Mouse (Mus musculus): ENCODE measurements around the gene Susd1.

DNA sequence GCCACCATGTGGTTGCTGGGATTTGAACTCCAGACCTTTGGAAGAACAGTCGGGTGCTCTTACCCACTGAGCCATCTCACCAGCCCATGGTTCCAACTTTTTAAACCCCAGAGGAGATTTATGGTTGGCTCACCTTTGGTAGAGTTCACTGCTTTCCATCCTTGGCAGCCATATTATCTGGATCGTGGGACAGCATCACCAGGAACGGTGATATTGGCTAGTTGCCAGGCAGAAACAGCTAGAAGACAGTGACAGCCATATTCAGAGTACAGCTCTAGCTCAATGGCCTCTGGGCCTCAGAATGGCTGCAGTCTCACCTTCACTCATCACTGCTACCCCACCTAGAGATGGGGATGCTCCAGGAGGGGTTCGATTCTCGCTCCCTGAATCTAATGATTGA, 159.3 kb downstream of the Susd1 start:
- TF ChIP-seq CTCF (IDR thresholded peaks at IDR 0.05; ENCODE audit: low read depth, low read length) (no peak), GATA1 (IDR thresholded peaks at IDR 0.05; ENCODE audit: borderline replicate concordance, low read length) (no peak), TAL1 (conservative IDR thresholded peaks at IDR 0.05; ENCODE audit: low read depth, low read length) (no peak), POLR2AphosphoS5 (IDR thresholded peaks at IDR 0.05; ENCODE audit: insufficient replicate concordance, low read depth, low read length) (no peak)

Measured in G1E (cell line).